Mouse (Mus musculus): ENCODE measurements around the gene P2ry2. TPM values are rescaled to one million over a fixed set of nuclear protein-coding genes. Genes with fewer than 3 reads are reported as not detected.
A peak's percentile ranks its signal among the peaks of the same experiment; 100 is the strongest.

P2ry2 gene
- polyA plus RNA-seq, 1 experiment from 2014 or later, result not detected

DNA sequence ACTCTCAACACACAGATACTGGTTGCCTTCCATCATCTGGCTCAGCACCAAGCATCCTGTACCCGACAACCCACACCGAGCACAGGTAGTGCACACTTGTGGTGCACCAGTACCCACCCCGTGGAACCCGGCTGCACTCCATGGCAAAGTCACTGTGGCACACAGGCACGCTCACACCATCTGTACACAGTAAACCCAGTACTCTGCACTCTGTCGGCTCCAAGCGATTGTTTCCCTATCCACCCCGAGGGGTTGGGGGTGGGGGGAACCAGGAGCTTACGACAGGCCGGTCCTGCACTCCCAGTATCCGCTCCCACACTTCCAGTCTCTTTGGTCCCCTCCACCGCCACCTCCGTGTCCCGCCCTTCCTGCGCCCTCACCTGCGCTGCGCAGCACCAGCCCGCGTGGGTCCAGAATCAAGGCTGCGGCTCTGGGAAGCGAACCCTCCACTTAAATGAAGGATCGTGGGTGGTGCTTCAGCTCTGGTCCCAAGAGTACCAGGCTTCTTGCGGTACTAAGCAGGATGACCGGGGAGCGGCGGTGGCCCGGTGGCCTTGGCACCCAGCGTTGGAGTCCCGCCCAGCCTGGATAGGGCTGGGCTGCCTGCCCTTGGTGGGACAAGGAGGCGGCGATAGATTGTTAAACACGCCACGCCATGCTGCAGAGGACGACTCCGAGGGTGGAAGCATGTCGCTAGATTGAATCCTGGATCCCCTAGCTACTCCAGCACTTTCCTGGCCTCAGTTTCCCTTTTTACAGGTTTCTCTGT lies 38.3 kb downstream of the P2ry2 start, which contains the start of gene P2ry6:
Gene P2ry6, minus strand, starts transcription at position 515 of the 769 bp plus-strand sequence.
- Histone ChIP-seq H3K36me3 (ENCODE audit: control insufficient read depth, insufficient read depth, low read length) (no peaks in the 10 kb centered on the region), H3K4me2 (ENCODE audit: low read depth, low read length) (peak within 1 kb of the TSS; percentile 48), H3K27me3 (ENCODE audit: control insufficient read depth, insufficient read depth, low read length) (peaks cover 14% of the 10 kb centered on the region; the same call in 1 of the 2 replicates), H3K4me3 (ENCODE audit: low read depth, low read length) (peak within 1 kb of the TSS; percentile 19), H3K9ac (replicated peaks; ENCODE audit: low read depth, low read length) (0 out of 2 replicates have a peak within 1 kb of the TSS, but pooled peaks have one; percentile 7), H3K4me1 (ENCODE audit: control insufficient read depth, insufficient read depth, low read length) (no peaks in the 10 kb centered on the region), H3K27ac (ENCODE audit: low read depth, low read length) (no peak within 1 kb of the TSS), H3K9me3 (ENCODE audit: control insufficient read depth, low read length) (no peaks in the 10 kb centered on the region)
- 3% methylated on average over 36 of the region's 36 CpGs for WGBS
- peak; percentile 64 for ATAC-seq (ENCODE audit: low read depth)

DNA sequence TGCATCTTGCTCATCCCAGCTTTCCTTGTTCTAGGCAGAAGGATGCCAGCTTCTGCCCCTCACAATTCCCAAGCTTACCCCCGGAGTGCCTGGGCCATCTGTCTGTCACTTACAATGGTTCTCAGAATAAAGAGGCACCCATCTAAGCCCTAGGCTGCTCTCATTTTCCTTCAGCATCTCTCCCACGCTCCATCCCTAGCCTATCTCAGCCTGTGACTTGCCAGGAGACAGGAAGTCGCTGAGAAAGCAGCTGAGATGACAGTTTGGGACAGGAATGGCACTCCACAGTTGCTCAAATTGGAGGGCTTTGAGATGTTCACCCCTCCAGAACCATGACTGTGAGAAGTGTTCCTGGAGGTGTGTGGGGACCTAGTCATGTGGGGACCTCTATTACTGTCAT lies 39.8 kb downstream of the P2ry2 start:
- Histone ChIP-seq H3K36me3 (ENCODE audit: control insufficient read depth, insufficient read depth, low read length) (no peaks in the 10 kb centered on the region), H3K9me3 (ENCODE audit: control insufficient read depth, low read length) (no peaks in the 10 kb centered on the region), H3K4me1 (ENCODE audit: control insufficient read depth, insufficient read depth, low read length) (no peaks in the 10 kb centered on the region), H3K9ac (replicated peaks; ENCODE audit: low read depth, low read length) (no peak overlapping the region), H3K4me3 (ENCODE audit: low read depth, low read length) (no peak overlapping the region), H3K27me3 (ENCODE audit: control insufficient read depth, insufficient read depth, low read length) (peaks cover 14% of the 10 kb centered on the region; the same call in 1 of the 2 replicates), H3K27ac (ENCODE audit: low read depth, low read length) (no peak overlapping the region), H3K4me2 (ENCODE audit: low read depth, low read length) (no peak overlapping the region)
- WGBS, result 36% methylated on average over 3 of the region's 3 CpGs
- ATAC-seq (ENCODE audit: low read depth), result no peak

GRCm38 (mm10) chr7:100968874-100969659 lies 43.6 kb downstream of the P2ry2 start:
- Histone ChIP-seq H3K4me1 (ENCODE audit: control insufficient read depth, insufficient read depth, low read length) (no peaks in the 10 kb centered on the region), H3K27ac (ENCODE audit: low read depth, low read length) (no peak overlapping the region), H3K9ac (replicated peaks; ENCODE audit: low read depth, low read length) (no peak overlapping the region), H3K36me3 (ENCODE audit: control insufficient read depth, insufficient read depth, low read length) (no peaks in the 10 kb centered on the region), H3K9me3 (ENCODE audit: control insufficient read depth, low read length) (no peaks in the 10 kb centered on the region), H3K4me3 (ENCODE audit: low read depth, low read length) (no peak overlapping the region), H3K4me2 (ENCODE audit: low read depth, low read length) (no peak overlapping the region), H3K27me3 (ENCODE audit: control insufficient read depth, insufficient read depth, low read length) (peaks cover 7% of the 10 kb centered on the region; the same call in 1 of the 2 replicates)
- no peak for ATAC-seq (ENCODE audit: low read depth)
- WGBS, result 80% methylated on average over 10 of the region's 10 CpGs

DNA sequence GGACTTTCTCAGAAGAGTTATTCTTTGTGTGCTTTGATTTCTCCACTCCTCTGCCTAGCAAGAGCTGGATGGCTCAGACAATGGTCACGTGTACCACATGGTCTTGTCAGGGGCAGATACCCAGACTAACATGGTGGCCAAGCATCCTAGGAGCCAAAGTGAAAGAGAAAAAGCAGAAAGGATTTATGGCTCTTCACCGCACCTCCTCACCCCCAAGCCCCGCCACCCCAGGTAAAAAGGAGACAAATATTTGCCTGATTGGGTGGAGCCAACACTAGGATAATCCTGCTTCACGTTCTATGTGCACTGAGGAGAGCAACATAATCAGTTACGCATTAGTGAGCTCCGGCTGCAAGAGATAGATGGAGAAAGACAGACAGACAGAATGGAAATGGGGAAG lies 44.3 kb downstream of the P2ry2 start:
- Histone ChIP-seq H3K27ac (ENCODE audit: low read depth, low read length) (no peak overlapping the region), H3K4me1 (ENCODE audit: control insufficient read depth, insufficient read depth, low read length) (no peaks in the 10 kb centered on the region), H3K27me3 (ENCODE audit: control insufficient read depth, insufficient read depth, low read length) (peaks cover 2% of the 10 kb centered on the region; the same call in 1 of the 2 replicates), H3K36me3 (ENCODE audit: control insufficient read depth, insufficient read depth, low read length) (no peaks in the 10 kb centered on the region), H3K4me2 (ENCODE audit: low read depth, low read length) (no peak overlapping the region), H3K9me3 (ENCODE audit: control insufficient read depth, low read length) (no peaks in the 10 kb centered on the region), H3K9ac (replicated peaks; ENCODE audit: low read depth, low read length) (no peak overlapping the region), H3K4me3 (ENCODE audit: low read depth, low read length) (no peak overlapping the region)
- WGBS, result 75% methylated on average over 6 of the region's 6 CpGs
- ATAC-seq (ENCODE audit: low read depth), result no peak

- no peaks in the 10 kb centered on the region for H3K27me3 ChIP-seq (ENCODE audit: control insufficient read depth, insufficient read depth, low read length)
- H3K9ac ChIP-seq (replicated peaks; ENCODE audit: low read depth, low read length), result no peak overlapping the region
- no peaks in the 10 kb centered on the region for H3K9me3 ChIP-seq (ENCODE audit: control insufficient read depth, low read length)
- WGBS, result 85% methylated on average over 9 of the region's 9 CpGs
- H3K36me3 ChIP-seq (ENCODE audit: control insufficient read depth, insufficient read depth, low read length), result no peaks in the 10 kb centered on the region
- no peak for ATAC-seq (ENCODE audit: low read depth)
- no peak overlapping the region for H3K4me3 ChIP-seq (ENCODE audit: low read depth, low read length)
- H3K27ac ChIP-seq (ENCODE audit: low read depth, low read length), result no peak overlapping the region
- no peak overlapping the region for H3K4me2 ChIP-seq (ENCODE audit: low read depth, low read length)
- H3K4me1 ChIP-seq (ENCODE audit: control insufficient read depth, insufficient read depth, low read length), result no peaks in the 10 kb centered on the region
These were observed 44.8 kb downstream of the P2ry2 start for GRCm38 (mm10) chr7:100967850-100968249.

GRCm38 (mm10) chr7:100966014-100966413 lies 46.7 kb downstream of the P2ry2 start:
- Histone ChIP-seq H3K27me3 (ENCODE audit: control insufficient read depth, insufficient read depth, low read length) (no peaks in the 10 kb centered on the region), H3K36me3 (ENCODE audit: control insufficient read depth, insufficient read depth, low read length) (no peaks in the 10 kb centered on the region), H3K9me3 (ENCODE audit: control insufficient read depth, low read length) (no peaks in the 10 kb centered on the region), H3K9ac (replicated peaks; ENCODE audit: low read depth, low read length) (no peak overlapping the region), H3K4me3 (ENCODE audit: low read depth, low read length) (no peak overlapping the region), H3K27ac (ENCODE audit: low read depth, low read length) (no peak overlapping the region), H3K4me2 (ENCODE audit: low read depth, low read length) (no peak overlapping the region), H3K4me1 (ENCODE audit: control insufficient read depth, insufficient read depth, low read length) (no peaks in the 10 kb centered on the region)
- WGBS, result 91% methylated on average over 7 of the region's 7 CpGs
- ATAC-seq (ENCODE audit: low read depth), result no peak

GRCm38 (mm10) chr7:100965079-100965478 lies 47.6 kb downstream of the P2ry2 start:
- no peaks in the 10 kb centered on the region for H3K4me1 ChIP-seq (ENCODE audit: control insufficient read depth, insufficient read depth, low read length)
- ATAC-seq (ENCODE audit: low read depth), result no peak
- H3K9me3 ChIP-seq (ENCODE audit: control insufficient read depth, low read length), result no peaks in the 10 kb centered on the region
- 28% methylated on average over 4 of the region's 4 CpGs for WGBS
- H3K4me2 ChIP-seq (ENCODE audit: low read depth, low read length), result no peak overlapping the region
- no peak overlapping the region for H3K9ac ChIP-seq (replicated peaks; ENCODE audit: low read depth, low read length)
- H3K4me3 ChIP-seq (ENCODE audit: low read depth, low read length), result no peak overlapping the region
- no peak overlapping the region for H3K27ac ChIP-seq (ENCODE audit: low read depth, low read length)
- no peaks in the 10 kb centered on the region for H3K36me3 ChIP-seq (ENCODE audit: control insufficient read depth, insufficient read depth, low read length)
- no peaks in the 10 kb centered on the region for H3K27me3 ChIP-seq (ENCODE audit: control insufficient read depth, insufficient read depth, low read length)

- Histone ChIP-seq H3K27ac (ENCODE audit: low read depth, low read length) (no peak overlapping the region), H3K27me3 (ENCODE audit: control insufficient read depth, insufficient read depth, low read length) (no peaks in the 10 kb centered on the region), H3K4me1 (ENCODE audit: control insufficient read depth, insufficient read depth, low read length) (no peaks in the 10 kb centered on the region), H3K9me3 (ENCODE audit: control insufficient read depth, low read length) (no peaks in the 10 kb centered on the region), H3K4me2 (ENCODE audit: low read depth, low read length) (no peak overlapping the region), H3K36me3 (ENCODE audit: control insufficient read depth, insufficient read depth, low read length) (no peaks in the 10 kb centered on the region), H3K9ac (replicated peaks; ENCODE audit: low read depth, low read length) (no peak overlapping the region), H3K4me3 (ENCODE audit: low read depth, low read length) (no peak overlapping the region)
- WGBS, result 86% methylated on average over 6 of the region's 6 CpGs
- ATAC-seq (ENCODE audit: low read depth), result no peak
These were observed 48.4 kb downstream of the P2ry2 start for GRCm38 (mm10) chr7:100964242-100964641.

DNA sequence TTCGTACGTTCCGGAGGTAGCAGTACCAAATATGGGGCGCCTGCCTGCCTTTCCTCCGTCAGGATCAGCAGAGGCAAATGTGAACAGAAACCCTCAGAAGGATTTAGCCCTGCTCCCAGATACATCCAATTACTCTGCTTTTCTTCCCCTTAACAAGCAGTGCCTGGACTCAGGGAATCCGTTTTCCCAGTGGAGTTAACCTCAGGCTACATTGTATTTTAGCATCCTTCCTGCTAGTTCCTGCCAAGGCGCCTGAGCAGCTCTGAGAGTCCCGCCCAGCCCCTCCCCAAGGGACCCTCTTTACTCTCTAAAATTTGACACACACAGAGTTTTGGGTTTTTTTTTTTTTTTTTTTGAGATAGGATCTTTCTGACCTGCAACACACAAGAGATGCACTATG lies 49.3 kb downstream of the P2ry2 start:
- no peak for ATAC-seq (ENCODE audit: low read depth)
- Histone ChIP-seq H3K27ac (ENCODE audit: low read depth, low read length) (no peak overlapping the region), H3K27me3 (ENCODE audit: control insufficient read depth, insufficient read depth, low read length) (no peaks in the 10 kb centered on the region), H3K4me2 (ENCODE audit: low read depth, low read length) (no peak overlapping the region), H3K9ac (replicated peaks; ENCODE audit: low read depth, low read length) (no peak overlapping the region), H3K4me3 (ENCODE audit: low read depth, low read length) (no peak overlapping the region), H3K36me3 (ENCODE audit: control insufficient read depth, insufficient read depth, low read length) (no peaks in the 10 kb centered on the region), H3K4me1 (ENCODE audit: control insufficient read depth, insufficient read depth, low read length) (no peaks in the 10 kb centered on the region), H3K9me3 (ENCODE audit: control insufficient read depth, low read length) (no peaks in the 10 kb centered on the region)
- 74% methylated on average over 8 of the region's 8 CpGs for WGBS
